Mouse (Mus musculus) cerebellum, adult 8-10 months (tissue): ENCODE measurements around the gene Stat1.

ENCODE experiments used
- DNase-seq: peaks from one replicate; pipeline ENCODE4 v3.0.0; 2022

The Stat1 gene

DNA sequence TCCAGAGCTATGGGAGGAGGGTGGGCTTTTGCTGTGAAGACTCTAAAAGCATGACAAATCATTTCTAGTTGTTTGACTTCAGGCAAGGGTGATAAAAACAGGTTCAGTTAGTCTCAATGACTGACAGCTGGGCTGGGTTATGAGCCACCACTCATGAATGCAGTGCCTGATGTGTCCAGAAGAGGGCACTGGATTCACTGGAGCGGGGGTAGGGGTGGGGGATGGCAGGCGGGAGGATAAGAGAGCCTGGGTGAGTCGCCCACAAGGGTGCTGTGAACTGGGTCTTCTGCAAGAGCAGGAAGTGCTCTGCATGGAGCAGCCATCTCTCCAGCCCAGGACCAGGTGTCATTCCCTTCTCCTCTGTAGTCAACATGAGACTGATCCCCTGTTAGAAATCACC is 50.8 kb downstream of the Stat1 start:
- no peak for DNase-seq

DNA sequence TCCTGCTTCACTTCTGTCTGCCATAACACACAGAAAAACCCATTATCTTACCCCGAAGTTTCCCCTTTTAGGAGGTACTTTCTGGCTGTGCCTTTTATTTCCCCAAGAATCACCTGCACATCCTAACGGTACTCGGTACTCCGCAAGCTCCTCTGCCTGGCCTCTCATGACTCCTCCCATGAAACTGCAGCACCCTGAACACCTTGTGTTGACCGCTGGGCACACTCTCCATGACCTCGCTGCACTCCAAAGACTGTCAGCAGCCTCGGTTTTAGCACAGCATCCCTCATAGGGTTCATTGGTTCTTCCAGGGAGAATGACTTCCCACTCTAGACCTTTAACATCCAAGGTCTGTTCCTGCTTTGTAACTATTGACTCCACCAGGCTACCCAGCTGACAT is 51.5 kb downstream of the Stat1 start:
- no peak for DNase-seq

DNA sequence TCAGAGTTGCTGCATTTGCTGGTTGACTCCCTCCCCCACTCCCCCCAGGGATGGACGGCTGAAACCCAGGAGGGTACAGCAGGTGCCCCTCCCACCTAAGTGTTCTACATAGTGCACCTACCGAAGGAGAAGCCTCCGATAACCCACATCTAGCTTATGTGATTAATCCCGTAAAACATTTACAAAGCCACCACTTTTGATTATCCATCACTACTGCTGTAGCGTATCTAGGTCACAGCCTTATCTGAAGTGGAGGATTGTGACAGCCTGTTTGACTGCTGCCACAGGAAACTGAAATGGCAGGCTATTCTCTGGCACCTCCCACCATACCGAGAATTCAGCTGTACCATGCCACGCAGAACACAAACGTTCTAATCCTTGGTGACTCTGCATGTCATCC is 52.0 kb downstream of the Stat1 start:
- DNase-seq, result no peak

DNA sequence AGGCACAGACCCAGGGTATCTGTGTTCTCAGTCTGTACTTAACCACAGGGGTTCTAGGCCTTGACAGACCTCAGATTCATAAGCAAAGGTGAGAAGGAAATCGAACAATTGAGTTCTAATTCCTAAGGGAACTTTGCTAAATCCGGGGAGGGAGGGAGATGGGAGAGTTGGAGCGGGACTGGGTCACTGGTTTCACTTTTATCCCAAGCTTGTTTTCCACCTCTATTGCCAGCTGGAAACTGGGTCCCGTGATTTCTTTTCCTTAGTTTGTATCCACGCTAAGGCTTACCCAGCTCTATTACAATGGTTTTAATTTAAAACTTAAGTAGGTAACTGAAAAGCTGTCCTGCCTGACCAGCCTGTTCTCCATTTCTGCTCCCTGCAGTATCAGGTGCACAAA is 56.1 kb downstream of the Stat1 start:
- no peak for DNase-seq

DNA sequence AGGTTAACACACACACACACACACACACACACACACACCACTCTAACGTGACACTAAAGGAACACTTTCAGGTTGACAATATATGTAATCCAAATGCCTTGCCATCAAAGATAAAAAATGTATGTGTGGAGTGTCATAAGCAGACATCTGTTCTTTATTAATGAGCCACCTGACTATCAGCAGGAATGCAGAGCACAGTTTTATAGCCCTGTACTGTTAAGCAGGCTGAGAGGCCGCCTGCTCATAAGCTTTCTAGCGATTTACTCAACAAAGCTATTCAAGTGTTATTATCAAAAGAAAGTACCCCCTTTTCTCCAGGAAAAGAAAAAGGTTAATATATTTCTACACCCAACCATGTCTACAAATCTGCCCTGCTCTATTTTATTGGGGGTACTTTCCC is 56.7 kb downstream of the Stat1 start:
- no peak for DNase-seq

DNA sequence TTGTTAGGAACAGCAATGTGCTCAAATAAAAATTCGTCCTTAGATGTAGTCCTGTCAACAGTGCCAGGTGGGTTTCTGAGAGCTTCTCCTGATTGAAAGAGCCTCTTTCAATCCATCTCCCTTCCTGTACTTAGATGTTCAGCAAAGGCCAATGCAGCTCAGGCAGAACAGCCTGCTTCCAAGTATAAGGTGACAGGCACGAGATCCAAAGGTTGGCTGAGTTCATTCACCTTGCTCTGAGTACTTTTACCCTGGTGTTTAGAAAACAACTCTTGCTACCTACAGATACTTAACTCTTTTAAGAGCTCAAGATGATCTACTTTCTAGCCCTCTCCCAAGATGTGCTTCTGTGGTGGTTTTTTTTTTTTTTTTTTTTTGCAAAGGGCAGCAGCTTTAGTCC is 57.8 kb downstream of the Stat1 start:
- no peak for DNase-seq

DNA sequence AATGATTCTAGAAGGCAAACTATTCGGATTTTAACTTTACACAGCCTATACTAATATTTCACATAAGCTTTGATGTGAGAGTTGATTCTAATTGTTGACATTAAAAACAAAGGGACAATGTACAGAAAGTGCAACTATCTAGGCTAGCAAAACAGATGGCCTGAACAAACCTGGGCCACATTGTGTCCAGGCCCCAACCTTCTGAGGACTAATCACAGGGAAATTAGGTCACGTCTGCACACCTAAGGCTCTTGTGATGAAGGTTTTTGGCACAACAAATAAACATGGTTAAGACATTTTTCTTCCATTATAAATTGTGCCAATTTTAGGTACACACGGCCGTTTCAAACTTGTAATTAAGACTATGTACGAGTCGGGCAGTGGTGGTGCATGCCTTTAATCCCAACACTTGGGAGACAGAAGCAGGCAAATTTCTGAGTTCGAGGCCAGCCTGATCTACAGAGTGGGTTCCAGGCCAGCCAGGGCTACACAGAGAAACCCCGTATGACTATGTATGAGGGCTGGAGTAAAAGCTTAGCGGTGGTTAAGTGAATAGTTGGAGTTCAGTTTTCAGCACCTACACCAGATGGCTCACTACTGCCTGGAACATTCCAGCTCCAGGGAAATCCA is 60.8 kb downstream of the Stat1 start:
- peak; percentile 47 for DNase-seq

DNA sequence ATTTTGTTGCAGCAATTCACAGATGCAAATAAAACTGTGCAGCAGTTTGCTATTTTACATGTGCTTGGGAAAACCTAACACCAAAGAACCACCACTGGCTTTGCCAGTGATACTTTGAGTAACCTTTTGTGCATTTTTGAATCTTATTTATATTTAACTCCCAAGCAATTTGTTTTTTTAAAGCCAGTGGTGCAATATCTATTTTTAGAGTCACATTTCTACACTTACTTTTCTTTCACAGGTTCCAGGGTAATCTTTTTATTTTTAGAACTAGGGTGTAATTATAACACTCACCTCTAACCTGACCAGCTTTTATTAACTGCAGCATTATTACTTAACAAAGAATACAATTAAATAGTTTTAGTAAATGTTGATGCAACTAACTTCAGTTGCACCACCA is 62.8 kb downstream of the Stat1 start:
- DNase-seq, result no peak

DNA sequence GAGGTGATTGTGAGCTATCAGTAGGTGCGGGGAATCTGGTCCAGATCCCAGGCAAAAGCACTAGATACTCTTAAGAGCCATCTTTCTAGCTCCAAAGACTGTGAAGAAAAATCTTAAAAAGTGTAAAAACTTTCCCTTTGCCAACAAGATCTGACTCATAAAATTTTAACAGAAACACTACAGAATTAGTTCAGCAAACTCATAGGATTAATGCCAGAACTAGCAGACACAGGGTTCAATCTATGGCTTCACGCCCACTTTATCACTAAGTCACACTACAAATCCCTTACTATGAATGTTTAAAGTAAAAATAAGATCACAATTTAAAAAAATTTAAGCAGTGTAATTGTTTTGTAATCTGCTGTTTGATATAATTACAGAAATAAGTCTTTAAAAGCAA is 63.8 kb downstream of the Stat1 start:
- no peak for DNase-seq
